Mouse (Mus musculus) hindbrain, embryonic 15.5 days (tissue): Measurements from ENCODE around the gene 4921504E06Rik. TPM values are rescaled to one million over a fixed set of nuclear protein-coding genes. Genes with fewer than 3 reads are reported as not detected.
A peak's percentile ranks its signal among the peaks of the same experiment; 100 is the strongest.

Experiments
- ATAC-seq: fragments of 200-750 bp; cut with Nextera tagmentation; 2 replicates; pipeline ENCODE4 v1.8.0; 2017; ENCODE audit warnings: low read depth, moderate number of reproducible peaks, moderate TSS enrichment; ENCODE audit not compliant: low FRiP score
- H3K27ac ChIP-seq: fragments of 300-500 bp; sonication (generic); replicated peaks from 2 replicates; pipeline ENCODE4 v1.5.1; 2015; ENCODE audit warnings: mild to moderate bottlenecking, inconsistent platforms
- H3K27me3 ChIP-seq: fragments of 300-500 bp; sonication (generic); 2 replicates; pipeline ENCODE4 v1.6.1; 2015; ENCODE audit warnings: control low read depth, inconsistent platforms
- H3K36me3 ChIP-seq: fragments of 300-500 bp; sonication (generic); 2 replicates; pipeline ENCODE4 v1.6.1; 2015; ENCODE audit warnings: control low read depth, inconsistent platforms
- H3K4me1 ChIP-seq: fragments of 300-500 bp; sonication (generic); replicated peaks from 2 replicates; pipeline ENCODE4 v1.6.1; 2015; ENCODE audit warnings: control low read depth, inconsistent platforms
- H3K4me2 ChIP-seq: fragments of 300-500 bp; sonication (generic); 2 replicates; pipeline ENCODE4 v1.6.1; 2015; ENCODE audit warnings: moderate library complexity, mild to moderate bottlenecking, inconsistent platforms
- H3K4me3 ChIP-seq: fragments of 300-500 bp; sonication (generic); 2 replicates; pipeline ENCODE4 v1.5.1; 2015; ENCODE audit warnings: mild to moderate bottlenecking, inconsistent platforms
- H3K9ac ChIP-seq: fragments of 300-500 bp; sonication (generic); 2 replicates; pipeline ENCODE4 v1.6.1; 2015; ENCODE audit warnings: inconsistent platforms
- H3K9me3 ChIP-seq: fragments of 300-500 bp; sonication (generic); 2 replicates; pipeline ENCODE4 v1.6.1; 2016; ENCODE audit warnings: control low read depth, inconsistent platforms
- WGBS: fragments of 180-500 bp; shearing (Covaris S2); methylation state at CpG from one replicate; pipeline ENCODE4 v1.1.7; 2015; 5-methylcytosine and 5-hydroxymethylcytosine counted together
- polyA plus RNA-seq: library from polyadenylated mRNA; unstranded; fragments of >200 nt; fragmentation: Nextera tagmentation; extraction: Ambion mirVana; gene quantifications from 2 replicates; pipeline ENCODE4 v1.2.1, GENCODE M21; 2015

4921504E06Rik gene
- polyA plus RNA-seq, 1 experiment from 2014 or later, result 0.17 TPM

GRCm38 (mm10) chr2:19461940-19462339, 91.8 kb downstream of the 4921504E06Rik start:
- no peak for ATAC-seq
- H3K4me2 ChIP-seq, result no peak overlapping the region
- H3K9ac ChIP-seq, result no peak overlapping the region
- no peak overlapping the region for H3K27ac ChIP-seq
- no peaks in the 10 kb centered on the region for H3K4me1 ChIP-seq
- no peaks in the 10 kb centered on the region for H3K9me3 ChIP-seq
- WGBS, result 50% methylated on average over 2 of the region's 2 CpGs
- peaks cover 38% of the 10 kb centered on the region for H3K27me3 ChIP-seq
- no peaks in the 10 kb centered on the region for H3K36me3 ChIP-seq
- no peak overlapping the region for H3K4me3 ChIP-seq

- WGBS, result 24% methylated on average over 2 of the region's 2 CpGs
- no peaks in the 10 kb centered on the region for H3K9me3 ChIP-seq
- H3K27me3 ChIP-seq, result peaks cover 65% of the 10 kb centered on the region
- no peak for ATAC-seq
- H3K4me1 ChIP-seq, result 0 out of 2 replicates have a peak, but pooled peaks cover 5% of the 10 kb centered on the region
- no peak overlapping the region for H3K4me2 ChIP-seq
- no peaks in the 10 kb centered on the region for H3K36me3 ChIP-seq
- H3K27ac ChIP-seq, result no peak overlapping the region
- no peak overlapping the region for H3K4me3 ChIP-seq
- H3K9ac ChIP-seq, result no peak overlapping the region
Observed at GRCm38 (mm10) chr2:19458785-19459184, 94.9 kb downstream of the 4921504E06Rik start.

- 0 out of 2 replicates have a peak, but pooled peaks have one; percentile 27 for ATAC-seq
- Histone ChIP-seq H3K9ac (no peak overlapping the region), H3K4me2 (no peak overlapping the region), H3K27me3 (peaks cover 85% of the 10 kb centered on the region), H3K9me3 (no peaks in the 10 kb centered on the region), H3K36me3 (no peaks in the 10 kb centered on the region), H3K4me3 (no peak overlapping the region), H3K4me1 (peaks cover 13% of the 10 kb centered on the region; the same call in 1 of the 2 replicates), H3K27ac (no peak overlapping the region)
- WGBS, result 8% methylated on average over 10 of the region's 10 CpGs
Observed at GRCm38 (mm10) chr2:19455857-19456482, 97.7 kb downstream of the 4921504E06Rik start.

GRCm38 (mm10) chr2:19455228-19455627, 98.5 kb downstream of the 4921504E06Rik start:
- Histone ChIP-seq H3K36me3 (no peaks in the 10 kb centered on the region), H3K9me3 (no peaks in the 10 kb centered on the region), H3K4me2 (no peak overlapping the region), H3K4me3 (no peak overlapping the region), H3K27ac (no peak overlapping the region), H3K4me1 (peaks cover 13% of the 10 kb centered on the region; the same call in 1 of the 2 replicates), H3K9ac (no peak overlapping the region), H3K27me3 (peaks cover 88% of the 10 kb centered on the region)
- 2% methylated on average over 5 of the region's 5 CpGs for WGBS
- ATAC-seq, result no peak

- 1% methylated on average over 19 of the region's 19 CpGs for WGBS
- 0 out of 2 replicates have a peak overlapping the region, but pooled peaks have one; percentile 2 for H3K4me3 ChIP-seq
- H3K9me3 ChIP-seq, result no peaks in the 10 kb centered on the region
- H3K27ac ChIP-seq, result no peak overlapping the region
- H3K4me1 ChIP-seq, result peaks cover 21% of the 10 kb centered on the region; the same call in 1 of the 2 replicates
- H3K4me2 ChIP-seq, result peak overlapping the region; percentile 19
- peaks cover 97% of the 10 kb centered on the region for H3K27me3 ChIP-seq
- no peak for ATAC-seq
- H3K9ac ChIP-seq, result no peak overlapping the region
- H3K36me3 ChIP-seq, result no peaks in the 10 kb centered on the region
Observed at GRCm38 (mm10) chr2:19452531-19453055, 101.1 kb downstream of the 4921504E06Rik start.

GRCm38 (mm10) chr2:19449308-19449707, 104.4 kb downstream of the 4921504E06Rik start:
- 16% methylated on average over 4 of the region's 4 CpGs for WGBS
- H3K4me3 ChIP-seq, result no peak overlapping the region
- no peak for ATAC-seq
- H3K36me3 ChIP-seq, result no peaks in the 10 kb centered on the region
- no peaks in the 10 kb centered on the region for H3K9me3 ChIP-seq
- H3K27ac ChIP-seq, result no peak overlapping the region
- H3K4me1 ChIP-seq, result peaks cover 31% of the 10 kb centered on the region
- H3K9ac ChIP-seq, result no peak overlapping the region
- no peak overlapping the region for H3K4me2 ChIP-seq
- H3K27me3 ChIP-seq, result peaks cover 93% of the 10 kb centered on the region

GRCm38 (mm10) chr2:19448042-19448700, 105.5 kb downstream of the 4921504E06Rik start:
- peak overlapping the region; percentile 19 for H3K4me3 ChIP-seq
- no peak overlapping the region for H3K9ac ChIP-seq
- peak overlapping the region; percentile 48 for H3K4me2 ChIP-seq
- 0% methylated on average over 28 of the region's 31 CpGs for WGBS
- H3K9me3 ChIP-seq, result no peaks in the 10 kb centered on the region
- no peak overlapping the region for H3K27ac ChIP-seq
- peaks cover 92% of the 10 kb centered on the region for H3K27me3 ChIP-seq
- peaks cover 31% of the 10 kb centered on the region for H3K4me1 ChIP-seq
- no peaks in the 10 kb centered on the region for H3K36me3 ChIP-seq
- peak; percentile 59 for ATAC-seq

- ATAC-seq, result no peak
- 4% methylated on average over 7 of the region's 7 CpGs for WGBS
- Histone ChIP-seq H3K4me1 (peaks cover 23% of the 10 kb centered on the region), H3K27me3 (peaks cover 91% of the 10 kb centered on the region), H3K4me2 (no peak overlapping the region), H3K9me3 (no peaks in the 10 kb centered on the region), H3K27ac (no peak overlapping the region), H3K9ac (no peak overlapping the region), H3K4me3 (no peak overlapping the region), H3K36me3 (no peaks in the 10 kb centered on the region)
Observed at GRCm38 (mm10) chr2:19446746-19447145, 107.0 kb downstream of the 4921504E06Rik start.

GRCm38 (mm10) chr2:19445871-19446501, 107.7 kb downstream of the 4921504E06Rik start:
- under 1% methylated on average over 67 of the region's 67 CpGs for WGBS
- H3K9me3 ChIP-seq, result no peaks in the 10 kb centered on the region
- no peaks in the 10 kb centered on the region for H3K36me3 ChIP-seq
- no peak overlapping the region for H3K27ac ChIP-seq
- H3K9ac ChIP-seq, result no peak overlapping the region
- H3K4me2 ChIP-seq, result peak overlapping the region; percentile 56
- peak overlapping the region; percentile 37 for H3K4me3 ChIP-seq
- ATAC-seq, result no peak
- peaks cover 22% of the 10 kb centered on the region for H3K4me1 ChIP-seq
- peaks cover 91% of the 10 kb centered on the region for H3K27me3 ChIP-seq

- no peaks in the 10 kb centered on the region for H3K36me3 ChIP-seq
- H3K4me1 ChIP-seq, result peaks cover 22% of the 10 kb centered on the region
- peaks cover 91% of the 10 kb centered on the region for H3K27me3 ChIP-seq
- H3K9me3 ChIP-seq, result no peaks in the 10 kb centered on the region
- peak within 1 kb of the TSS; percentile 56 for H3K4me2 ChIP-seq
- H3K4me3 ChIP-seq, result peak within 1 kb of the TSS; percentile 37
- no peak within 1 kb of the TSS for H3K27ac ChIP-seq
- WGBS, result under 1% methylated on average over 53 of the region's 53 CpGs
- no peak within 1 kb of the TSS for H3K9ac ChIP-seq
- peak; percentile 43; the same call in 1 of the 2 replicates for ATAC-seq
Observed at GRCm38 (mm10) chr2:19444931-19445831, 108.5 kb downstream of the 4921504E06Rik start, which contains the start of gene Ptf1a. TSS of gene Ptf1a (plus strand) at chr2:19445663.

GRCm38 (mm10) chr2:19444346-19444745, 109.4 kb downstream of the 4921504E06Rik start:
- no peak overlapping the region for H3K4me2 ChIP-seq
- H3K36me3 ChIP-seq, result no peaks in the 10 kb centered on the region
- peaks cover 88% of the 10 kb centered on the region for H3K27me3 ChIP-seq
- WGBS, result 5% methylated on average over 9 of the region's 9 CpGs
- peaks cover 22% of the 10 kb centered on the region for H3K4me1 ChIP-seq
- no peak for ATAC-seq
- H3K9ac ChIP-seq, result no peak overlapping the region
- no peak overlapping the region for H3K4me3 ChIP-seq
- H3K27ac ChIP-seq, result no peak overlapping the region
- no peaks in the 10 kb centered on the region for H3K9me3 ChIP-seq
